Mouse (Mus musculus) forebrain, embryonic 11.5 days (tissue): ENCODE results near the gene Rfx2. TPM values are rescaled to one million over a fixed set of nuclear protein-coding genes. Genes with fewer than 3 reads are reported as not detected.

Source experiments
- ATAC-seq: fragments of 200-750 bp; cut with Nextera tagmentation; replicated peaks from 2 replicates; pipeline ENCODE4 v1.8.0; 2017; ENCODE audit warnings: moderate TSS enrichment; ENCODE audit not compliant: low FRiP score
- DNase-seq: peaks from one replicate; pipeline ENCODE4 v3.0.0-alpha.2; 2017; ENCODE audit warnings: low spot score
- H3K27ac ChIP-seq: fragments of 300-500 bp; sonication (generic); 2 replicates; pipeline ENCODE4 v1.5.1; 2014; ENCODE audit warnings: low read depth, low read length
- H3K27me3 ChIP-seq: fragments of 300-500 bp; sonication (generic); 2 replicates; pipeline ENCODE4 v1.6.1; 2014; ENCODE audit warnings: mild to moderate bottlenecking, low read length, mixed read lengths; ENCODE audit not compliant: control insufficient read depth, insufficient read depth
- H3K36me3 ChIP-seq: fragments of 300-500 bp; sonication (generic); 2 replicates; pipeline ENCODE4 v1.6.1; 2014; ENCODE audit warnings: mild to moderate bottlenecking, low read length, moderate library complexity, mixed read lengths; ENCODE audit not compliant: control insufficient read depth, insufficient read depth
- H3K4me1 ChIP-seq: fragments of 300-500 bp; sonication (generic); replicated peaks from 2 replicates; pipeline ENCODE4 v1.6.1; 2014; ENCODE audit warnings: low read length, mixed read lengths; ENCODE audit not compliant: control insufficient read depth, insufficient read depth
- H3K4me2 ChIP-seq: fragments of 300-500 bp; sonication (generic); 2 replicates; pipeline ENCODE4 v1.6.1; 2014; ENCODE audit warnings: low read depth, mild to moderate bottlenecking, low read length, moderate library complexity, mixed read lengths; ENCODE audit not compliant: severe bottlenecking
- H3K4me3 ChIP-seq: fragments of 300-500 bp; sonication (generic); 2 replicates; pipeline ENCODE4 v1.5.1; 2014; ENCODE audit warnings: low read depth, low read length
- H3K9ac ChIP-seq: fragments of 300-500 bp; sonication (generic); 2 replicates; pipeline ENCODE4 v1.6.1; 2014; ENCODE audit warnings: low read length
- H3K9me3 ChIP-seq: fragments of 300-500 bp; sonication (generic); 2 replicates; pipeline ENCODE4 v1.6.1; 2016; ENCODE audit warnings: low read length, mixed read lengths; ENCODE audit not compliant: control insufficient read depth
- WGBS: fragments of 180-500 bp; shearing (Covaris S2); extraction: QIAGEN DNeasy Blood & Tissue Kit; methylation state at CpG from one replicate; pipeline ENCODE4 v1.1.7; 2014; 5-methylcytosine and 5-hydroxymethylcytosine counted together
- polyA plus RNA-seq: library from polyadenylated mRNA; unstranded; fragments of >200 nt; fragmentation: Nextera tagmentation; extraction: Ambion mirVana; gene quantifications from 2 replicates; pipeline ENCODE4 v1.2.1, GENCODE M21; 2014

Gene Rfx2
- 10.9 and 11.1 TPM in 2 replicates for polyA plus RNA-seq

GRCm38 (mm10) chr17:56830411-56831110 is at the start of gene Rfx2:
Gene Rfx2 (minus strand): TSS chr17:56831013.
- Histone ChIP-seq H3K4me2 (peak within 1 kb of the TSS; percentile 64), H3K4me3 (peak within 1 kb of the TSS; percentile 64), H3K9ac (peak within 1 kb of the TSS; percentile 67), H3K36me3 (no peaks in the 10 kb centered on the region), H3K4me1 (peaks cover 7% of the 10 kb centered on the region; the same call in 1 of the 2 replicates), H3K9me3 (no peaks in the 10 kb centered on the region), H3K27ac (no peak within 1 kb of the TSS), H3K27me3 (no peaks in the 10 kb centered on the region)
- under 1% methylated on average over 61 of the region's 62 CpGs for WGBS
- DNase-seq (no peak), ATAC-seq (no peak; the same call in 1 of the 2 replicates)

- no peak overlapping the region for H3K4me2 ChIP-seq
- no peaks in the 10 kb centered on the region for H3K4me1 ChIP-seq
- H3K27ac ChIP-seq = no peak overlapping the region
- H3K9me3 ChIP-seq = no peaks in the 10 kb centered on the region
- no peak for DNase-seq
- H3K9ac ChIP-seq = no peak overlapping the region
- ATAC-seq = no peak
- H3K27me3 ChIP-seq = no peaks in the 10 kb centered on the region
- H3K4me3 ChIP-seq = no peak overlapping the region
- 91% methylated on average over 19 of the region's 19 CpGs for whole genome bisulfite sequencing
- no peaks in the 10 kb centered on the region for H3K36me3 ChIP-seq
These were observed 46.6 kb upstream of the Rfx2 start for GRCm38 (mm10) chr17:56877426-56877825.

GRCm38 (mm10) chr17:56876981-56877380 is 46.2 kb upstream of the Rfx2 start:
- H3K4me1 ChIP-seq = no peaks in the 10 kb centered on the region
- H3K36me3 ChIP-seq = no peaks in the 10 kb centered on the region
- H3K4me2 ChIP-seq = no peak overlapping the region
- WGBS = 74% methylated on average over 8 of the region's 8 CpGs
- no peak overlapping the region for H3K27ac ChIP-seq
- no peaks in the 10 kb centered on the region for H3K27me3 ChIP-seq
- ATAC-seq (no peak), DNase-seq (no peak)
- no peak overlapping the region for H3K9ac ChIP-seq
- H3K4me3 ChIP-seq = no peak overlapping the region
- no peaks in the 10 kb centered on the region for H3K9me3 ChIP-seq

- no peak overlapping the region for H3K4me2 ChIP-seq
- WGBS = 82% methylated on average over 3 of the region's 3 CpGs
- H3K27ac ChIP-seq = no peak overlapping the region
- no peaks in the 10 kb centered on the region for H3K36me3 ChIP-seq
- no peaks in the 10 kb centered on the region for H3K4me1 ChIP-seq
- H3K9ac ChIP-seq = no peak overlapping the region
- DNase-seq = no peak
- no peaks in the 10 kb centered on the region for H3K9me3 ChIP-seq
- H3K27me3 ChIP-seq = no peaks in the 10 kb centered on the region
- ATAC-seq = no peak
- no peak overlapping the region for H3K4me3 ChIP-seq
These were observed 45.7 kb upstream of the Rfx2 start for GRCm38 (mm10) chr17:56876465-56876864.

GRCm38 (mm10) chr17:56874936-56875651 is 44.3 kb upstream of the Rfx2 start, which contains the start of gene 1700061G19Rik:
Gene 1700061G19Rik (plus strand): TSS chr17:56875477.
- no peak within 1 kb of the TSS for H3K9ac ChIP-seq
- WGBS = 87% methylated on average over 12 of the region's 12 CpGs

GRCm38 (mm10) chr17:56874237-56874636 is 43.4 kb upstream of the Rfx2 start, which contains the start of gene Acsbg2:
Gene Acsbg2 (minus strand): TSS chr17:56874447.
- Histone ChIP-seq H3K4me2 (no peak within 1 kb of the TSS), H3K27ac (no peak within 1 kb of the TSS), H3K36me3 (no peaks in the 10 kb centered on the region), H3K27me3 (no peaks in the 10 kb centered on the region), H3K4me1 (no peaks in the 10 kb centered on the region), H3K9ac (no peak within 1 kb of the TSS), H3K4me3 (no peak within 1 kb of the TSS), H3K9me3 (no peaks in the 10 kb centered on the region)
- ATAC-seq (no peak), DNase-seq (no peak)
- WGBS = 83% methylated on average over 1 of the region's 2 CpGs

More at GRCm38 (mm10) chr17:56874936-56875651, 44.3 kb upstream of the Rfx2 start, which contains the start of gene 1700061G19Rik:
- Histone ChIP-seq H3K4me2 (no peak within 1 kb of the TSS), H3K27ac (no peak within 1 kb of the TSS), H3K4me1 (no peaks in the 10 kb centered on the region), H3K4me3 (no peak within 1 kb of the TSS), H3K9me3 (no peaks in the 10 kb centered on the region), H3K36me3 (no peaks in the 10 kb centered on the region), H3K27me3 (no peaks in the 10 kb centered on the region)
- no peak for DNase-seq
- ATAC-seq = no peak

GRCm38 (mm10) chr17:56872512-56872911 is 41.7 kb upstream of the Rfx2 start:
- Histone ChIP-seq H3K27me3 (no peaks in the 10 kb centered on the region), H3K4me2 (no peak overlapping the region), H3K9me3 (no peaks in the 10 kb centered on the region), H3K36me3 (no peaks in the 10 kb centered on the region), H3K4me3 (no peak overlapping the region), H3K9ac (no peak overlapping the region), H3K27ac (no peak overlapping the region), H3K4me1 (no peaks in the 10 kb centered on the region)
- WGBS = 82% methylated on average over 7 of the region's 7 CpGs
- ATAC-seq (no peak), DNase-seq (no peak)

GRCm38 (mm10) chr17:56871767-56872166 is 41.0 kb upstream of the Rfx2 start:
- DNase-seq (no peak), ATAC-seq (no peak)
- H3K4me2 ChIP-seq = no peak overlapping the region
- H3K36me3 ChIP-seq = no peaks in the 10 kb centered on the region
- no peak overlapping the region for H3K27ac ChIP-seq
- H3K4me1 ChIP-seq = no peaks in the 10 kb centered on the region
- no peak overlapping the region for H3K4me3 ChIP-seq
- no peaks in the 10 kb centered on the region for H3K27me3 ChIP-seq
- no peaks in the 10 kb centered on the region for H3K9me3 ChIP-seq
- 84% methylated on average over 8 of the region's 8 CpGs for WGBS
- no peak overlapping the region for H3K9ac ChIP-seq
